Mouse (Mus musculus): ENCODE measurements at regions not wholly inside any gene's neighbourhood (a gene's known extent, or its start where the extent isn't known, plus 50 kb on each side); places are given as distances from the start of the nearest gene placed in this dataset.

- peak; percentile 46 to 47 for DNase-seq (ENCODE audit: low spot score in 2 of 2)
These were observed 58.7 kb upstream of the Pmepa1 start for GRCm38 (mm10) chr2:173334856-173335595.

GRCm38 (mm10) chr2:173335859-173336258 lies 59.5 kb upstream of the Pmepa1 start:
- peak; percentile 84 to 88 for DNase-seq (ENCODE audit: low spot score in 2 of 2)

- DNase-seq (ENCODE audit: low spot score in 2 of 2), result peak; percentile 55 to 56
These were observed 61.3 kb upstream of the Pmepa1 start for GRCm38 (mm10) chr2:173337666-173338065.

GRCm38 (mm10) chr2:173338671-173339070 lies 62.3 kb upstream of the Pmepa1 start:
- DNase-seq (ENCODE audit: low spot score in 2 of 2), result no peak

GRCm38 (mm10) chr2:173339211-173339610 lies 62.9 kb upstream of the Pmepa1 start:
- no peak for DNase-seq (ENCODE audit: low spot score in 2 of 2)

- DNase-seq (ENCODE audit: low spot score in 2 of 2), result peak; percentile 86 to 87
These were observed 63.8 kb upstream of the Pmepa1 start for GRCm38 (mm10) chr2:173340044-173340601.

- peak; percentile 48 to 66 for DNase-seq (ENCODE audit: low spot score in 2 of 2)
These were observed 66.4 kb upstream of the Pmepa1 start for GRCm38 (mm10) chr2:173342605-173343260.

- no peak for DNase-seq (ENCODE audit: low spot score in 2 of 2)
These were observed 67.3 kb upstream of the Pmepa1 start for GRCm38 (mm10) chr2:173343665-173344064.

- DNase-seq (ENCODE audit: low spot score in 2 of 2), result no peak
These were observed 67.9 kb upstream of the Pmepa1 start for GRCm38 (mm10) chr2:173344221-173344620.

- peak; percentile 69 to 87 for DNase-seq (ENCODE audit: low spot score in 2 of 2)
These were observed 71.0 kb upstream of the Pmepa1 start for GRCm38 (mm10) chr2:173347341-173347740.

GRCm38 (mm10) chr2:173348757-173349156 lies 72.4 kb upstream of the Pmepa1 start:
- no peak for DNase-seq (ENCODE audit: low spot score in 2 of 2)

- DNase-seq (ENCODE audit: low spot score in 2 of 2), result no peak
These were observed 73.2 kb upstream of the Pmepa1 start for GRCm38 (mm10) chr2:173349510-173349909.

- DNase-seq (ENCODE audit: low spot score in 2 of 2), result no peak
These were observed 73.6 kb upstream of the Pmepa1 start for GRCm38 (mm10) chr2:173349910-173350309.

- DNase-seq (ENCODE audit: low spot score in 2 of 2), result no peak
These were observed 74.1 kb upstream of the Pmepa1 start for GRCm38 (mm10) chr2:173350405-173350804.

GRCm38 (mm10) chr2:173350831-173351230 lies 74.5 kb upstream of the Pmepa1 start:
- no peak for DNase-seq (ENCODE audit: low spot score in 2 of 2)

- DNase-seq (ENCODE audit: low spot score in 2 of 2), result peak; percentile 53 to 54
These were observed 75.8 kb upstream of the Pmepa1 start for GRCm38 (mm10) chr2:173351831-173352755.

- no peak for DNase-seq (ENCODE audit: low spot score in 2 of 2)
These were observed 76.4 kb upstream of the Pmepa1 start for GRCm38 (mm10) chr2:173352756-173353139.

GRCm38 (mm10) chr2:173353435-173354241 lies 77.3 kb upstream of the Pmepa1 start:
- DNase-seq (ENCODE audit: low spot score in 2 of 2), result no peak

- DNase-seq (ENCODE audit: low spot score in 2 of 2), result no peak
These were observed 80.5 kb upstream of the Pmepa1 start for GRCm38 (mm10) chr2:173356786-173357185.

- DNase-seq (ENCODE audit: low spot score in 2 of 2), result no peak
These were observed 89.3 kb upstream of the Pmepa1 start for GRCm38 (mm10) chr2:173365441-173366166.
